Mouse (Mus musculus) liver, embryonic 13.5 days (tissue): ENCODE measurements around the gene Chfr. TPM values are rescaled to one million over a fixed set of nuclear protein-coding genes. Genes with fewer than 3 reads are reported as not detected.

Experiments used
- ATAC-seq: fragments of 200-750 bp; cut with Nextera tagmentation; 2 replicates; pipeline ENCODE4 v1.8.0; 2017; ENCODE audit warnings: low read depth, mild to moderate bottlenecking, moderate number of reproducible peaks, moderate library complexity
- DNase-seq: peaks from one replicate; pipeline ENCODE4 v3.0.0; 2022
- H3K27ac ChIP-seq: fragments of 300-500 bp; sonication (generic); 2 replicates; pipeline ENCODE4 v1.5.1; 2015; ENCODE audit warnings: moderate library complexity, mild to moderate bottlenecking, inconsistent platforms
- H3K27me3 ChIP-seq: fragments of 300-500 bp; sonication (generic); 2 replicates; pipeline ENCODE4 v1.6.1; 2015; ENCODE audit warnings: mild to moderate bottlenecking, inconsistent platforms
- H3K36me3 ChIP-seq: fragments of 300-500 bp; sonication (generic); 2 replicates; pipeline ENCODE4 v1.6.1; 2015; ENCODE audit warnings: mild to moderate bottlenecking, inconsistent platforms
- H3K4me1 ChIP-seq: fragments of 300-500 bp; sonication (generic); replicated peaks from 2 replicates; pipeline ENCODE4 v1.6.1; 2015; ENCODE audit warnings: inconsistent platforms
- H3K4me2 ChIP-seq: fragments of 300-500 bp; sonication (generic); 2 replicates; pipeline ENCODE4 v1.6.1; 2015; ENCODE audit warnings: inconsistent platforms, mild to moderate bottlenecking, moderate library complexity
- H3K4me3 ChIP-seq: fragments of 300-500 bp; sonication (generic); replicated peaks from 2 replicates; pipeline ENCODE4 v1.5.1; 2015; ENCODE audit warnings: mild to moderate bottlenecking, inconsistent platforms
- H3K9ac ChIP-seq: fragments of 300-500 bp; sonication (generic); 2 replicates; pipeline ENCODE4 v1.6.1; 2015; ENCODE audit warnings: mild to moderate bottlenecking, inconsistent platforms
- H3K9me3 ChIP-seq: fragments of 300-500 bp; sonication (generic); replicated peaks from 2 replicates; pipeline ENCODE4 v1.6.1; 2016; ENCODE audit warnings: inconsistent platforms
- WGBS: fragments of 180-500 bp; shearing (Covaris S2); methylation state at CpG from one replicate; pipeline ENCODE4 v1.1.7; 2015; ENCODE audit not compliant: insufficient replicate concordance; 5-methylcytosine and 5-hydroxymethylcytosine counted together
- polyA plus RNA-seq: library from polyadenylated mRNA; unstranded; fragments of >200 nt; fragmentation: Nextera tagmentation; extraction: Ambion mirVana; gene quantifications from 2 replicates; pipeline ENCODE4 v1.2.1, GENCODE M21; 2015

Chfr gene
- polyA plus RNA-seq, 1 experiment from 2014 or later, result 22.2 TPM

- DNase-seq, result peak; percentile 2
- no peak overlapping the region for H3K4me3 ChIP-seq
- no peaks in the 10 kb centered on the region for H3K27me3 ChIP-seq
- 80% methylated on average over 10 of the region's 10 CpGs for WGBS
- H3K36me3 ChIP-seq, result peaks cover 73% of the 10 kb centered on the region
- H3K27ac ChIP-seq, result no peak overlapping the region
- no peak overlapping the region for H3K9ac ChIP-seq
- ATAC-seq, result no peak
- H3K4me2 ChIP-seq, result no peak overlapping the region
- no peaks in the 10 kb centered on the region for H3K9me3 ChIP-seq
- no peaks in the 10 kb centered on the region for H3K4me1 ChIP-seq
These were observed 67.7 kb downstream of the Chfr start for GRCm38 (mm10) chr5:110203164-110203895.

GRCm38 (mm10) chr5:110204777-110205176 lies 69.1 kb downstream of the Chfr start:
- peaks cover 85% of the 10 kb centered on the region for H3K36me3 ChIP-seq
- no peak overlapping the region for H3K4me2 ChIP-seq
- H3K9ac ChIP-seq, result no peak overlapping the region
- H3K4me3 ChIP-seq, result no peak overlapping the region
- H3K27ac ChIP-seq, result no peak overlapping the region
- no peaks in the 10 kb centered on the region for H3K4me1 ChIP-seq
- DNase-seq (no peak), ATAC-seq (no peak)
- 65% methylated on average over 6 of the region's 6 CpGs for WGBS
- H3K9me3 ChIP-seq, result no peaks in the 10 kb centered on the region
- no peaks in the 10 kb centered on the region for H3K27me3 ChIP-seq

GRCm38 (mm10) chr5:110211312-110211711 lies 75.7 kb downstream of the Chfr start:
- ATAC-seq, result no peak
- H3K4me1 ChIP-seq, result no peaks in the 10 kb centered on the region
- WGBS, result 43% methylated on average over 2 of the region's 2 CpGs
- H3K27me3 ChIP-seq, result no peaks in the 10 kb centered on the region
- H3K4me3 ChIP-seq, result no peak overlapping the region
- DNase-seq, result no peak
- H3K9ac ChIP-seq, result no peak overlapping the region
- no peaks in the 10 kb centered on the region for H3K9me3 ChIP-seq
- H3K36me3 ChIP-seq, result peaks cover 86% of the 10 kb centered on the region
- no peak overlapping the region for H3K27ac ChIP-seq
- H3K4me2 ChIP-seq, result no peak overlapping the region

GRCm38 (mm10) chr5:110216780-110217179 lies 81.1 kb downstream of the Chfr start:
- Histone ChIP-seq H3K27ac (no peak overlapping the region), H3K9me3 (no peaks in the 10 kb centered on the region), H3K27me3 (no peaks in the 10 kb centered on the region), H3K4me1 (no peaks in the 10 kb centered on the region), H3K4me3 (no peak overlapping the region), H3K4me2 (no peak overlapping the region), H3K36me3 (peaks cover 89% of the 10 kb centered on the region), H3K9ac (no peak overlapping the region)
- DNase-seq (no peak), ATAC-seq (no peak)
- 78% methylated on average over 3 of the region's 3 CpGs for WGBS

- ATAC-seq (no peak), DNase-seq (no peak)
- 85% methylated on average over 4 of the region's 4 CpGs for WGBS
- peaks cover 76% of the 10 kb centered on the region for H3K36me3 ChIP-seq
- H3K4me2 ChIP-seq, result no peak overlapping the region
- no peaks in the 10 kb centered on the region for H3K27me3 ChIP-seq
- H3K9ac ChIP-seq, result no peak overlapping the region
- H3K4me3 ChIP-seq, result no peak overlapping the region
- H3K9me3 ChIP-seq, result no peaks in the 10 kb centered on the region
- H3K27ac ChIP-seq, result no peak overlapping the region
- H3K4me1 ChIP-seq, result no peaks in the 10 kb centered on the region
These were observed 84.7 kb downstream of the Chfr start for GRCm38 (mm10) chr5:110220331-110220730.

Other genes starting within 250 kb of the Chfr start
- 0.16 and 0.47 TPM in 2 replicates for gene Gm15446, start 212.4 kb upstream of the Chfr start, polyA plus RNA-seq
- gene Zfp932, start 139.3 kb upstream of the Chfr start, polyA plus RNA-seq, result 8.9 and 9.7 TPM in 2 replicates
- gene Gm17655, start 63.3 kb upstream of the Chfr start, polyA plus RNA-seq, result 1.4 and 1.5 TPM in 2 replicates
- gene Gm35315, start 41.4 kb upstream of the Chfr start, polyA plus RNA-seq, result 1.1 and 1.6 TPM in 2 replicates
- 0.25 and 0.36 TPM in 2 replicates for gene Plcxd1, start 35.9 kb upstream of the Chfr start, polyA plus RNA-seq
- 9.5 and 10.0 TPM in 2 replicates for gene Gtpbp6, start 27.6 kb upstream of the Chfr start, polyA plus RNA-seq
- 1.3 and 1.7 TPM in 2 replicates for gene Zfp605, start 25.8 kb upstream of the Chfr start, polyA plus RNA-seq
- gene Golga3, start 40.9 kb downstream of the Chfr start, polyA plus RNA-seq, result 6.7 and 7.9 TPM in 2 replicates
- gene Ankle2, start 95.2 kb downstream of the Chfr start, polyA plus RNA-seq, result 13.5 and 15.9 TPM in 2 replicates
- 37.4 and 39.7 TPM in 2 replicates for gene Pgam5, start 134.1 kb downstream of the Chfr start, polyA plus RNA-seq
- gene Pxmp2, start 150.3 kb downstream of the Chfr start, polyA plus RNA-seq, result 34.1 and 34.3 TPM in 2 replicates
- 20.6 and 21.8 TPM in 2 replicates for gene Pole, start 150.5 kb downstream of the Chfr start, polyA plus RNA-seq
- gene P2rx2, start 207.4 kb downstream of the Chfr start, polyA plus RNA-seq, result not detected in 2 replicates
- not detected in 2 replicates for gene Lrcol1, start 208.9 kb downstream of the Chfr start, polyA plus RNA-seq